Mouse (Mus musculus) adrenal gland, postnatal 4 days (tissue): Measurements from ENCODE around the gene Gosr1. TPM values are rescaled to one million over a fixed set of nuclear protein-coding genes. Genes with fewer than 3 reads are reported as not detected.
"Not testable (repeated sequence)": the region's sequence is repeated elsewhere in the genome, so short reads cannot be mapped to it uniquely, and the experiment has no call there.

Experiments
- DNase-seq, 2 experiments: peaks; one replicate each; pipeline ENCODE4 v3.0.0; 2021 to 2022; ENCODE audit warnings: low spot score in 2 of 2, mixed read lengths in 2 of 2
- long read RNA-seq, 2 experiments: library from polyadenylated mRNA; stranded (forward); transcript quantifications; one replicate each; pipeline ENCODE4 v2.0.0; 2021
- total RNA-seq, 2 experiments: library from RNA; stranded (reverse); gene quantifications; 2 replicates each; pipeline ENCODE4 v1.2.3; 2021

Gosr1 gene
- total RNA-seq = 10 to 100 TPM; 72.3 to 77.9 TPM
- long read RNA-seq, experiment 1, full-length matches to known transcripts = 35 of 45 reads
- long read RNA-seq, experiment 1, partial matches to known transcripts = 2 of 45 reads
- long read RNA-seq, experiment 1, other reads (novel, unspliced or antisense) = 8 of 45 reads
- long read RNA-seq, experiment 2, full-length matches to known transcripts = 39 of 56 reads
- long read RNA-seq, experiment 2, partial matches to known transcripts = 2 of 56 reads
- long read RNA-seq, experiment 2, other reads (novel, unspliced or antisense) = 15 of 56 reads

DNA sequence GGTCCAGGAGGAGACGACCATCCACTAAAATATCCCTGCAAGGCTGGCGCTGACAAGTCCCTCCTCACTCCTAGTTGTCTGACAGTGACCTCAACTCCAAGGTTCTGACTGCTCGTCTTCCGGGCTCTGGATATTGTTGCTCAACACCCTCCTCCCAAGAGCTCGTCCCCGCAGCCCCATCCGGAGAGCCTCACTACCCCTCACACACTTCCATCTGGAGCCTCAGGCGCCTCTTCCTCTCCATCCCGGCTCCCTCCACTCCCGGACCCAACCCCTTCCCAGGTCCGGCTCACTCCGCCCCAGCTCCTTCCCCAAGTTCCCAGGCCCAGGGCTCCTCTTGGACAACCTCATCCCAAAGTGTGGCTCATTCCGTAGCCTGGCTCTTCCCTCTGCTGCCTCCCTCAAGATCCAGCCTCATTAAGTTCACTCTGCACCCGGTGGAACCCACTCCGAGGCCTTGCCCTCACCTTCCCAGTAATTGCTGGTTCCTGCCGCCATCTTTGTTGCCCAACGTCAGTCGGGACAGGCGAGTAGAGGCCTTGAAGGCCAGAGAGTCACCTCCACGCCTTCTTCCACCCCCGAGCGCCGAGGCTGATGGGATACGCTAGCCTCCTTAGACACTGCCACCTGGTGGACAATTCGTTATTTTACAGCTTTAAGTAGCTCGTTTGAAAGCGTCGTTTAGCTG is at the start of gene Gosr1:
Gosr1 (minus strand) TSS at position 527 of the 688 bp plus-strand sequence.
- DNase-seq = peak; percentile 62 to 83

DNA sequence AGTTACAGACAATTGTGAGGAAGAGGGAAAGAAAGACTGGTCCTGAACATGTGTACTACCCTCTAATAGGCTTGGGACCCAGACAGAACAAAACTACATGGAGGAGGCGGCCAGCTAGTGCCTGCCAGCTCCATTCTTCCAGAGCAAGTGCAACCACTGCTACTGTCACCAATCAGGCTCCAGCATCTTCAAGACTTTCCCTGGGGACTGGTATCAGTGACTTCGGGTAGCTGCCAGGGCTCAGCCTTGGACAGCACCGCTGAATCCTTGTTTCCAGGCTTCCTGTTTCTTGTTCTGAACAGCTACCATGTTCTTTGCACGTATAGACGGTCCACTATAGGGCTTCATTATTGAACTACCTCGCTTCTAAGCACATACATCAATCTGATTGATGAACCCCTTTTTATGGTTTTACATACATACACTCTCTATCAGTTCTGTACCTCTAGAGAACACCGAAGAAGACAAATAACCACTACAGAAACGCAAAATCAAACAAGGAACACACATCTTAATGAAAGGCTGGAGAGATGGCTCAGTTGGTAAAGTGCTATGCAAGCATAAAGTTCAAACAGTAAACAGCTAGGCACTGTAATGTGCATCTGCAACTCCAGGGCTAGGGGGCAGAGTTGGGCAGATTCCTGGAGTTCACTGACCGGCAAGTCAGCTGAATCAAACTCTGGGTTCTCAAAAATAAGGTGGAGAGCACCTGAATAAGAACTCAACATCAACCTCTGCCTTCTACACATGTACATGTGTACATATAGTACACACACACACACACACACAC is 47.5 kb upstream of the Gosr1 start:
- no peak for DNase-seq

DNA sequence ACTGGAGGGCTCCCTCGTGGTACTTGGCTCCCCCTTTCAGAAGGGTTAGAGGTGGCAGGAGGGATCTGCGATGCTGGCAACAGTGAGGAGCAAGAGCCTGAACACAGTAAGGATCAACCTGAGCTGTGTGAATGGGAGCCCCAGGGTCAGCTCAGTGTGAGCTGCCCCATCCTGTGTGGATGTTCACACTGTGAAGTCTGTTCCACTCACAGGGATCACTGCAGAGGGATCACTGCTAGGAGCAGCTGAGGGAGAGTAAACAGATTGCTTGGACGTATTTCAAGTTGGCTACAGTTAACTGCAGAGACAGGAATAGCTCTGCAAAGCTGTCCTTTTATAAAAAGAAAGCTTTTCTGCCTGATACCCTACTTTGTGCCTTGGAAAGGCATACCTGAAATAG is 46.1 kb upstream of the Gosr1 start:
- DNase-seq = no peak

GRCm38 (mm10) chr11:76808550-76808949 is 45.2 kb upstream of the Gosr1 start:
- DNase-seq = no peak

- no peak for DNase-seq
Measured at GRCm38 (mm10) chr11:76807007-76807679, 43.8 kb upstream of the Gosr1 start.

GRCm38 (mm10) chr11:76806026-76806425 is 42.6 kb upstream of the Gosr1 start:
- no peak for DNase-seq

DNA sequence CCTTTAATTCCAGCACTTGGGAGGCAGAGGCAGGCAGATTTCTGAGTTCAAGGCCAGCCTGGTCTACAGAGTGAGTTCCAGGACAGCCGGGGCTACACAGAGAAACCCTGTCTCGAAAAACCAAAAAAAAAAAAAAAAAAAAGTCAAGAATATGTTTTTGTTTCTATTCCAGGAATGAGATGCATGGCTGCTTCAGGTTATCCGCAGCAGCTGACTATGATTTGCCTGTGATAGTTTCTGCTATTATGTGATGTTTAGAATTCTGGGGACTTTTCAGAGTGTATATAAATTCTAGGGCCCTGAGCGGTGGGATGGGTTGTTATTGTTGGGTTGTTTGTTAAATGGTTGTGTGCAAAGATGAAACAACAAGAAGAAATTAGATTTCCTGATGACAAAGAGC is 41.7 kb upstream of the Gosr1 start:
- not testable (repeated sequence) for DNase-seq

GRCm38 (mm10) chr11:76803266-76803665 is 39.9 kb upstream of the Gosr1 start:
- DNase-seq = peak in 1 of 2 experiments; percentile 1

DNA sequence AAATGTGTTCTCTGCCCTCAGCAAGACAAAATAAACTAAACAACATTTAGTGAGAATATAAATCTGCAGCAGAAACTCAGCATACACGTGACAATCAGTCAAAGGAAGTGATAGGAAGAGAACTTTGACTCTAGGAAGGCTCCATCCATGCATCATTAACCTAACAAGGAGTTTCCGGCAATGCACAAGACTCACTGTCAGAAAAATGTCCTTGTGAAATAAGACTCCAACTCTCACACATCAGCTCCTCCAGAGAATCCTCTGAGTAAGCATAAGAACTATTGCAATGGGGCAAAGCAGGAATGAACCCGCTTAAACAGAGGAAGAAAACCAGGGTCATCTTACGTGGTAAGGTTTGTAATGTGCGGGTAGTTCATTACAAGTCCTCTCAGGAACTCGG is 33.9 kb upstream of the Gosr1 start:
- no peak for DNase-seq

DNA sequence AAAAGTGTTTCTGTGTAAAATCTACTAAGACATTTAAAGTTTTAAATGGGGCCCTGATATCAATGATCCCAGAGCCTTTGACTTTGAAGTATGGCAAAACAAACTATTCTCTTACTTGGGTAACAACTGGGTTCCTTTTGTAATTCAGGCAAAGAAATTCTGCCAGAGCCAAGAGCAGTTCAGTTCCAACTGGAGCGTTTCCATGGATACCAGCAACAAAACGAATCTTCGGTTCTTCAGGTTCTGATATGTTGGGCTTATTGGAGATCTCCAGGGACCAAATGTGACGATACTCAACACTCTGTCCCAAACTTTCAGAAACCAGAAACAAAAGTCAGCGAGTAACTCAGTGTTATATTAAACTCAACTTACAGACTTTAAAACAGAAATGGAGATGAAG is 31.9 kb upstream of the Gosr1 start:
- DNase-seq = no peak

GRCm38 (mm10) chr11:76791331-76791730 is 28.0 kb upstream of the Gosr1 start:
- DNase-seq = no peak

GRCm38 (mm10) chr11:76789252-76789651 is 25.9 kb upstream of the Gosr1 start:
- DNase-seq = peak in 1 of 2 experiments; percentile 27

- DNase-seq = no peak
Measured at GRCm38 (mm10) chr11:76775533-76775932, 12.2 kb upstream of the Gosr1 start.

DNA sequence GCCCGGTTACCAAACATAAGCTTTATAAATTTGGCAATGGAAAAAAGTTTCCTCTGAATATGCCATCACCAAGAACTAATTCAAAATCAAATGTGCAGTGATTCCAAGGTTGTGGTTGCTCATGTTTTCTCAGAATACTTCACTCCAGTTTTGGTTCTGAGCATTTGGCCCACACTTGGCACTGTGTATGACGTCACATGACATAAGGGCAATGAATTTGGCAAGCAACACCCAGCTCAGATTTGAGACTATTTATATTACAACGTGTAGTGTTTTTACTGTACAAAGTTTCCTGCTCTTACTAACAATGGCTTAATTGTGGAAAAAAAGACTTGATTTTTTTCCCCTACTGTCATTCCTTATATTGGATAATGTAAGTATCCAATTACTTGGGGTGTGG is 10.4 kb upstream of the Gosr1 start:
- no peak for DNase-seq

GRCm38 (mm10) chr11:76770566-76770965 is 7.2 kb upstream of the Gosr1 start:
- DNase-seq = no peak

DNA sequence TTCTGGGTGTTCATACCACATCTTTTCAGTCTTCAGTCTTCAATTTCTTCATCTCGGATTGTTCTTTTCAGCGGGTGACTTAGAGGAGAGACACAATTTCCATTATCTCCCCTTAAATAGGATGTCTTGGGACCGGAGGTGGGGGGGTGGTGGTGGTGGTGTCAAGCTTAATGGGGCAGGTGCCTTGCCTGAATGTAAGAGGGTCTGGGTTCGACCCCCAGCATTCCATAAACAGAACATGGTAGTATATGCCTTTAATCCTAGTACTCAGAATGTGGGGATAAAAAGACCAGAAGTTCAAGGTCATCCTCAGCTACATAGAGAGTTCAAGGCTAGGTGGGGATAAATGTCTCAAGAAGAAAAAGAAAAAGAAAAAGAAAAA is 353 bp upstream of the Gosr1 start:
- no peak for DNase-seq

- no peak for DNase-seq
Measured at GRCm38 (mm10) chr11:76752276-76752675, 11.1 kb downstream of the Gosr1 start.

DNA sequence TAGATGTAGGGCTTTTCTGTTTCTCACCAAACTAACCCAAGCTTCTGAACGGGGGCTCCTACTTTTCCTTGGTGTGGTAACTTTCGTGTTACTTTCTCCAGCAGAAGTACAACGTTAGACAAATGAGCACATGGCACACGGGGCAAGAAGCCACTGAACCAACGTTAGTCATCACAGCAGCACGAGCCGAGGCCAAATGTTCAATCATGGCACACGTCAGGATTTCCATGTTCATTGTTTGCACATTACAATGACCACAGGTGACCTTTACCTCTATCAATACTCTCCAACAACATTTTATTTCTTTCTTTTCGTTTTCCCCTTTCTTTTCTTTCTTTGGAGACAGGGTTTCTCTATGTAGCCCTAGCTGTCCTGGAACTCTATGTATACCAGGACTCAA is 14.6 kb downstream of the Gosr1 start:
- DNase-seq = no peak

GRCm38 (mm10) chr11:76745921-76746320 is 17.5 kb downstream of the Gosr1 start:
- no peak for DNase-seq

DNA sequence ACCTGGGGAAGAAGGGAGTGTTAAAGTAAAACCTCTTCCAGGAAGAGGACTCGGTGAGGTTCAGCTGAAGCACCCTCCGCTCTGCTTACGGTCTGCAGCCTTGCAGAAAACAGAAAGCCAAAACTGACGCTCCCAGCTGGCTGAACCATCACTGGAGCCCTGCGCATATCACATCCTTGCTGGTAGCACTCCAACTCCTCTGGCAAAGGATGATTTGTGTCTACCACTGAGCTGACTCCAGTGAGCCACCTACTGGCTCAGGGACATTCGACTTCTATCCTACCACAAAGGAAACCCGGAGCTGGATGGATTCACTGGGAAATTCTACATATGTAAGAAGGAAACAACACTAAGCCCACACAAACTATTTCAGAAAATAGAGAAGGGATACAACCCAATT is 18.8 kb downstream of the Gosr1 start:
- DNase-seq = no peak

- DNase-seq = no peak
Measured at GRCm38 (mm10) chr11:76742511-76742910, 20.9 kb downstream of the Gosr1 start.

DNA sequence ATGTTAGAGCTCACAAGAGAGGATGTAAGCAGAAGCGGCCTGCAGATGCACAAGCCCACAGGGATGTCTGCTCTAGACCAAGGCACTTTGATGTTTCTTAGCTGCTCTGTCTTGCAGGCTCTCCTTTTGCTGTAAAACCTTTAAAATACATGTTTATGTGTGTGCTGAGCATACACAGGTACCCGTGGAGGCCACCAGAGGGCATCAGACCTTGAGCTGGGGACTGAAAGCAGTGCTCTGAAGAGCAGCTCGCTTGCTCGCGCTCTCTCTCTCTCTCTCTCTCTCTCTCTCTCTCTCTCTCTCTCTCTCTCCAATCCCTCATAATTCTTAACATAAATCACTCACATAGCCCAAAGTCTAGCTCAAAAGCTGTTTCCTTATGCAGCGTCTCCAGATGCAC is 24.3 kb downstream of the Gosr1 start:
- no peak for DNase-seq
